Mouse (Mus musculus) right cerebral cortex, postnatal 10 days (tissue): ENCODE measurements around the gene Hrh1.
"Not testable (repeated sequence)": the region's sequence is repeated elsewhere in the genome, so short reads cannot be mapped to it uniquely, and the experiment has no call there.

Experiments
- DNase-seq, 2 experiments: peaks; one replicate each; pipeline ENCODE4 v3.0.0; 2021; ENCODE audit warnings: low spot score in 2 of 2

Hrh1 gene

GRCm38 (mm10) chr6:114459969-114460368 lies 62.2 kb downstream of the Hrh1 start:
- DNase-seq = no peak

GRCm38 (mm10) chr6:114461536-114461935 lies 63.8 kb downstream of the Hrh1 start:
- no peak for DNase-seq

- no peak for DNase-seq
Observed at GRCm38 (mm10) chr6:114462747-114463146, 65.0 kb downstream of the Hrh1 start.

GRCm38 (mm10) chr6:114473541-114473940 lies 75.8 kb downstream of the Hrh1 start:
- DNase-seq = no peak

- no peak for DNase-seq
Observed at GRCm38 (mm10) chr6:114474059-114474458, 76.3 kb downstream of the Hrh1 start.

- no peak for DNase-seq
Observed at GRCm38 (mm10) chr6:114474911-114475310, 77.2 kb downstream of the Hrh1 start.

GRCm38 (mm10) chr6:114478771-114479170 lies 81.0 kb downstream of the Hrh1 start:
- peak; percentile 53 to 56 for DNase-seq

- DNase-seq = peak in 1 of 2 experiments; percentile 21
Observed at GRCm38 (mm10) chr6:114479644-114480410, 82.1 kb downstream of the Hrh1 start.

- DNase-seq = peak in 1 of 2 experiments; percentile 5
Observed at GRCm38 (mm10) chr6:114489371-114489770, 91.6 kb downstream of the Hrh1 start.

- DNase-seq = peak in 1 of 2 experiments; percentile 21
Observed at GRCm38 (mm10) chr6:114492588-114492987, 94.9 kb downstream of the Hrh1 start.

GRCm38 (mm10) chr6:114494987-114495386 lies 97.3 kb downstream of the Hrh1 start:
- peak; percentile 31 to 68 for DNase-seq

- DNase-seq = peak in 1 of 2 experiments; percentile 37
Observed at GRCm38 (mm10) chr6:114514038-114514437, 116.3 kb downstream of the Hrh1 start.

GRCm38 (mm10) chr6:114528709-114529108 lies 131.0 kb downstream of the Hrh1 start:
- DNase-seq = not testable (repeated sequence)
